Mouse (Mus musculus) liver, adult (tissue): ENCODE measurements around the gene B3gnt9.

Experiments used
- GATA4 ChIP-seq: IDR thresholded peaks from 2 replicates; pipeline ENCODE4 v1.6.1; 2014; ENCODE audit warnings: mild to moderate bottlenecking, low read length; ENCODE audit not compliant: insufficient replicate concordance

B3gnt9 gene

DNA sequence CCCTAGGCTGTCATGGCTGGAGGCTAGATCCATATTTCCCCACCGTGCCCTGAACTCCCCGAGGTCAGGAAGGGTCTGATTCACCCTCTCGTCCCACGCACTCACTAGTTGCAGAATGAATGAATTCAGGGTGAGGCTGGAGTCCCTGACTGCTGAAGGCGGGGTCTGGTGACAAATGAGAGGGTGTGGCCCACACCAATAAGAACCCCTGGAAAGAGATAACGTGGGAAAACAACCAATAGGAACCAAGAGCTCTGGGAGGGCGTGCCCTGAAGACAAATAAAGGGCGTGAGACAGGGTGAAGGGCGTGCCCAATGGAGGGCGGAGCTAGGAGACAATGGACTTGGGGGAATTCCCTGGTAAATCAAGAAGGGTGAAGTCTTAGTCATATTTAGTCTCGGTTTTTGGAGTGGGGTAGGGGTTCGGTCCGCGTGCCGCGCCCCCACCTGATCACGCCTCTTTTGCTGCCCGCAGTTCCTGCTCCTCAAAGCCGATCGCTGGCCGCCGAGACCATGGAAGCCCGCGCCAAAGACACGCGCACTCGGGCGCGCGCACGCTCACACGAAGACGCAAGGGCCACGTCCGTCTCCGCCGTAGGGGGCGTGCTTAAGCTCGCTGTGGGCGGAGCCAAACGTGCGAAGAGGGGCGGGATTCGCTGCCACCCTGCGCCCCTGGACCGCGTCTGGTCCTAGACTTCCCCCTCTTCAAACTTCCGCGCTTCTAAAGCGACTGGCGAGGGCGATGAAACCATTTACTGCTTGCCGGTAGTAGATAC, 34.2 kb upstream of the B3gnt9 start:
- no peak; the same call in 1 of the 2 replicates for TF ChIP-seq GATA4

DNA sequence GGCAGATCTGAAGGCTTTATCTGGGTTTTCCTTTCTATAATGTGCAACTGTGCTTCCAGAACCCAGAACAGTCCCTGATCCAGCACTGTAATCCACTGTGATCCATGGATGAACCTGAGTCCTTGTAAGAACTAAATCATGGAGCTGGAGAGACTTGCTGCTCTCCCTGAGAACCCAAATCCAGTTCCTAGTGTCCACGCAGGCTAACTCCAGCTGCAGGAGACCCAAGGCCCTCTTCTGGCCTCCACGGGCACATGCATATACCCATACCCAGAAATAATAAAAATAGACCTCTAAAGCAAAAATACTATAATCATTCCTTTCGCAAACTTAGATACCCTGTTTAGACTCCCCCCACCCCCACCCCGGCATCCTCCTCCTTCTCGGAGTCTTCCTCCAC, 33.3 kb upstream of the B3gnt9 start:
- no peak for TF ChIP-seq GATA4

DNA sequence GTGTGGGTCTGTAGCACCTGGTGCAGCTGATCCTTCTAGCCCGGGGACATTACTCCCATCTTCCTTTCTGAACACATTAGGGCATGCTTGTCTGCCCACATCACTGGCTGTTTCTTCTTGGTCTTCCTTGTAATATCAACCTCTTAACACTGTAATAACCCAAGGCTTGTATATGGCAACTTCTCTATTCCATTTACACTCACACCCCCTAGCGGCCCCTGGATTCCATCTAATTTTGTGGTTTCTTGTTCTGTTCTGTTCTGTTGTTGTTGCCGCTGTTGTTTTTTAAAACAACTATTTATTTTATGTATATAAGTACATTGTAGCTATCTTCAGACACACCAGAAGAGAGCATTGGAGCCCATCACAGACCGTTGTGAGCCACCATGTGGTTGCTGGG, 32.0 kb upstream of the B3gnt9 start:
- no peak for TF ChIP-seq GATA4

- no peak for TF ChIP-seq GATA4
Observed at GRCm38 (mm10) chr8:105285514-105285913, 30.6 kb upstream of the B3gnt9 start.

DNA sequence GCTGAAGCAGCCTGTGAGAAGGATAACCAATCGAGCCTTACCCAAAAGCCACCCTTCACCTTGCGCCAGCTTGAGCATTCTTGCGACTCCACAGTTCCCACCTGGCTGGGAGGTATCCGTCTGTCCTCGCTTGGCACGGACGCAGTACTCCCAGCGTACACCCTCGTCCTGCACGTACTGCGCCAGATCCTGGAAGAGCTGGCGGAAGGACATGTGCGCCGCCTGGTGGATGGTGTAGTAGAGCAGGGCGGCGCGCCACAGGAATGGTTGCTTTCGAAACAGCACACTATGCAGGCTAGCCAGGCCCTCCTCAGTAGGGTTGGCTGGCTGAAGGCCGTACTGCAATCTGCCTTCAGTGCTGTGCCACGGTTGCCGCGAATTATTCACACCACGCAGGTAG, 28.1 kb upstream of the B3gnt9 start:
- TF ChIP-seq GATA4, result no peak

DNA sequence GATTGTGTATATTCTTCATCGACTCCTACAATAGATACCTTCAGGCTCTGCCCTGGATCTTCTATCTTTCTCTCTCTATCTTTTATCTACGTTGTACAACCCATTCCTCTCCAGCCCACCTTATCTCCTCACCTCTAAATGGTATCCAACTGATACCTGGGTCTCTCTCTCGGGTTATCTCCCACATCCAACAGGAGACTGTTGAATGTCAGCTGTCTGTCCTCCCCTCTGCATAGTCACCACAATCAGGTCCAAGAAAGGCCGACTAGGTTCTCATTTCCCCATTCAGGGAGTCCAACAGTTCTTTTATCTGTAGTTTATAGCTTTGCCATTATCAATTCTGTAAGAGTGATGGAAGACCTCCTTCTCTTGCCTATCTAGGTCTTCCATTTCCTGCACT, 27.3 kb upstream of the B3gnt9 start:
- no peak for TF ChIP-seq GATA4

GRCm38 (mm10) chr8:105281821-105282220, 26.9 kb upstream of the B3gnt9 start:
- TF ChIP-seq GATA4, result no peak

DNA sequence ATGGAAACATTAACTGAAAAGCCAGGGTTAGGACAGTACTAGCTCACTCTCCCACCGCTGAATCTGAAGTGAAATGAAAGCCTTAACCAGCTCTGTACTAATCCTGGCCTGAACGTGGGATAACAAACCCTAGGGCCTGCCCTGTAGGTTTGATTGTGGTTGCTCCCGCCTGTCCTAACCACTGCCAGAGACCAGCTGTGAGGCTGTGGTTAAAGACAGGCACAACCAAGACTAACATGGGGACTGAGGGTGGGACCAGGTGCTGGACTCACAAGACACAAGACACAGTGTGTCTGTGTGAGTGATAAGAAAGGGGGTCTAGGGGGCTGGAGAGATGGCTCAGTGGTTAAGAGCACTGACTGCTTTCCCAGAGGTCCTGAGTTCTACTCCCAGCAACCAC, 25.6 kb upstream of the B3gnt9 start:
- no peak for TF ChIP-seq GATA4

DNA sequence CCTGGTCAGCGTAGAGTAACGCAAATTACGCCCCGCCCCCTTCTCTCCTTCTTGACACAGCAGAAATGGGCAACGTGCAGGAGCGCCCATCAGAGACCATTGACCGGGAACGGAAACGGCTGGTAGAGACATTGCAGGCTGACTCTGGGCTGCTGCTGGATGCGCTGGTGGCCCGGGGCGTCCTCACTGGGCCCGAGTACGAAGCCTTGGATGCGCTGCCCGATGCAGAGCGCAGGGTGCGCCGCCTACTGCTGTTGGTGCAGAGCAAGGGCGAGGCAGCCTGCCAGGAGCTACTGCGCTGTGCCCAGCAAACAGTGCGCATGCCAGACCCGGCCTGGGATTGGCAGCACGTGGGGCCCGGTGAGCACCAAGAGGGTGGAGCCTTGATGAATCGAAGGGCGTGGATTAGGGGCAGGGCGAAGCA, 24.0 kb upstream of the B3gnt9 start:
- TF ChIP-seq GATA4, result no peak

DNA sequence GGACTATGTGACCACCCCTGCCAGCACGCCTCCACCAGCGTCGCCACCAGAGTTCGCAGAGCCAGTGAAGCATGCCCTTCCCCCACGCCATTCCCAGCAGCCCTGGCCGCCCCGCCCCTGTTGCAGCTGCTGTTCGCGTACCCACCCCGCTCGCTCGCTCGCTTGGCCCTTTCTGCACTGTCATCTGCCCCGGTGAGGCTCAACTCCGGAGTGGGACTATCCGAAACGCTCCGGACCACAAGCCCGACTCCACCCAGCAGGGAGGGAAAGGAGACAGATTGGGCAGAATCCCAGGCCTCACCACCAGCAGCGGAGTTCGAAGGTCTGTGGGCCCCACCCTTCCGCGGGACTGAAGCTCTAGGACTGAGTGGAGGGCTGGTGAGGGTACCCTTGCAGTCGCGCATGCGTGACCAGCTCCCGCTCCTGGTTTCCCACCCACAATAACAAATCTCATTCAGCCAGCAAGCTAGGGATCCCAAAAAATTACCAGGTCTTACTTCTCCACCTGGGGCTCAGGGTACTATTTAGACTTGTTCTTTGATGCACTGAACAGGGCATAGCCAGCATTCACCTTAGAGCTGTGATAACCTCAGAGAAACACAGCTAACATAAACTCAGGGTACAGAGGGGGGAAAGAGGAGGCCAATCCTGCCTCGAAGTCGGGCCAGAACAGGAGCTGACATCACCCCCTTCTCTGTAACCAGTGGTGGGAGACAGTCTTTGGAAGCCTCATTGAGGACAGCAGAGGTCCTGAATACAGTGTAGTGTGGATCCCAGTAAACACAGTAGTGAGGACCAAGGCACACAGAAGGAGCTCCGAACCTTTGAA, 21.6 kb upstream of the B3gnt9 start:
- TF ChIP-seq GATA4, result no peak

DNA sequence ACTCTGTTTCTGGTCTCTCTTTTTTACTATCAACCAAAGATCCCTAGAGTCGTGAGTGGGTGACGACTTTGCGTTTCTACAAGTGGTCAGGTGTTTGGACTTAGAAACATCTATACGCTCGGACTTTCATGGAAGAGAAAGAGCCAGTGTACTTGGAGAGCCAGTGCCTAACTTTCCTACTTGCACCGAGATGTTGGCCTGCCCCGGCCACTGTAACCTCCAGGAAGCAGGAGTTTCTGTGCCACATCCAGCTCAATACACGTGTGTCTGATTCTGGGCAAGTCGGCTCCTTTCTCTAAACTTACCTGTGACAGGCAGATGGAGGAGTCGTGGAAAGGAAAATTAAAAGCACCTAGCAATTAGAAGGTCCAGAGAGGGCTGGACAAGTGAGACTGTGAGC, 20.9 kb upstream of the B3gnt9 start, which contains the start of gene Nol3:
Gene Nol3 (plus strand): TSS at position 301 of the 400 bp plus-strand sequence.
- TF ChIP-seq GATA4, result no peak

DNA sequence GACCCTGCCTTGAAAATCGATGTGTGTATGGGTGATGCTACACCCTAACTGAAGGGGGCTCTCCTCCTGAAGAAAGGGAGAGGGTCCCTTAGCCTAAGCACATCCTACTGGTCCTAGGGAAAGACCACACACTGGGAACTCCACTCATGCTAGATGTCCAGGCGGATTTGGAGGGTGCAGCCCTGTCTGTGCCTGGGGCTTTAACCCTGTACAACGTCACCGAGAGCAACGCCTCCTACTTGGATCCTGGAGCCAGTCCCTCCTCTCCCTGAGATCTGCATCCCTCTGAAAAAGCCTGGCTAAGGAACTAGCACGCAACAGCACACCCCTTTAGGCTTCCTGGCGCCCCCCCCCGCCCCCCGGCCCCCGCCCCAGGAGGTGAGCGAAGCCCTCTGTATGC, 20.4 kb upstream of the B3gnt9 start:
- TF ChIP-seq GATA4, result no peak

DNA sequence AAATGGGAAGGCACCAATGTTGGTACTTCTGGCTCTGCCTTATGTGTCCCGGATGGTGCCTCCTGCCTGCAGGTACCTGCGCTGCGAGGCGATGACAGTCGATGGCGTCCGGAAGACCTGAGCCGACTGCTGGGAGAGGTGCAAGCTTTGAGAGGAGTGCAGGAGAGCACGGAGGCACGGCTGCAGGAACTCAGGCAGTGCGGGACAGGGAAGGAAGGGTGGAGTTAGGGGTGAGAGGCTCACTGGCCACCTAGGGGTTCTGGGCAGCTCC, 15.9 kb upstream of the B3gnt9 start:
- no peak for TF ChIP-seq GATA4

DNA sequence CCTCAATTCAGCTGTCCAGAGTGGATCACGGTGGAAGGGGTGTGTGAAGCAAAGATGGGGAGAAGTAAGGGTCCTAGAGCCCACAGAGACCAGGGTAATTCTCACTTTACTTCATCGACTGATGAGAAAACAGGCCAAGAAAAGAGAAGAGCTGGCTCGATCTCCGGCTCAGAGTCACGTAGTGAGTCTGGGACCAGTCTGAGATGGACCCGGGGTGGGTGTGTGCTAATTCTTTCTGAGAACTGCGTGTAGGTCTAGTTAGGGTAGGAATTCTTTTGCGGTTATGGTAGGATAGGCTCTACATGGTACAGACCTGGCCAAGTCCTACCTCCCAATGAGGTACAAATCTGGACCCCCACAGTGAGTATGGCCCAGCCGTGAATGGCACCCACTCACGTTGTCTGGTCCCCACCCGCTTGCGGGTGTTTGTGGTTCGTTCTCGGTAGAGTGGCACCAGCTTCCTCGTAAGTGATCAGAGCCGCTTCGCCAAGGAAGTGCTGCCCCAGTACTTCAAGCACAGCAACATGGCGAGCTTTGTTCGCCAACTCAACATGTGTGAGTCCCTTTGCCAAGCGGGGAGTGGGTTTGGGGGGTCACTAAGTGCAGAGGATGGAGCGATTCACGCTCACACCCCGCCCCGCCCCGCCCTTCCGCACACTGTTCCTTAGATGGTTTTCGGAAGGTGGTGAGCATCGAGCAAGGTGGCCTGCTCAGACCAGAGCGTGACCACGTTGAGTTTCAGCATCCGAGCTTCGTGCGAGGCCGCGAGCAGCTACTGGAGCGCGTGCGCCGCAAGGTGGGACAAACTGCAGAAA, 15.4 kb upstream of the B3gnt9 start:
- TF ChIP-seq GATA4, result no peak

GRCm38 (mm10) chr8:105269461-105269947, 14.6 kb upstream of the B3gnt9 start, which contains the start of gene Hsf4:
Gene Hsf4, plus strand, starts transcription at chr8:105269801.
- TF ChIP-seq GATA4, result no peak

- no peak for TF ChIP-seq GATA4
Observed at GRCm38 (mm10) chr8:105269075-105269458, 14.1 kb upstream of the B3gnt9 start.
